Mouse (Mus musculus): ENCODE results near the gene Ece1.

- TF ChIP-seq CTCF (IDR thresholded peaks at IDR 0.05; ENCODE audit: insufficient read depth, low read length) (no peak), POLR2A (IDR thresholded peaks at IDR 0.05; ENCODE audit: borderline replicate concordance, extremely low read depth, low read depth, low read length) (no peak)
Measured at GRCm38 (mm10) chr4:138000682-138001081, 138.6 kb downstream of the Ece1 start.

Data from lung, adult 2 months (tissue).